Mouse (Mus musculus): ENCODE measurements around the gene Satl1. TPM values are rescaled to one million over a fixed set of nuclear protein-coding genes. Genes with fewer than 3 reads are reported as not detected.

Gene Satl1
- polyA plus RNA-seq, 1 experiment from 2014 or later = not detected

DNA sequence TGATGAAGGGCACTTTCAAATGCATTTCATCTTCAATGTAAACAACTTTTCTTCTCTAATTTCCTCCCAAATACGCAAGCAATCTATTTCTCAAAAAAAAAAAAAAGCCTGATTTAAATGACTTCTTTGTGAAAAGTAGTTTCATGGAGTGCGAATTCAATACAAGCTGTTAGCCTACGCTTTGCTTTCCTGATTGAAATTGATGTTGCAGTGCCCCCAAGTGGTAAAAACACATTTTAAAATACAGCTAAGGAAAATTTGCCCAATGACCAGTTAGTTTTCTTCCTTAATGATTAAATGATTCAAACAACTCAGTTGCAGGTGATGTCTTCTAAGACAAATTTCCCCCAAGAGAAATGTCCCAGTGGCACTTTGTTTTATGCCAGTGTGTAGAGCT, 58.2 kb downstream of the Satl1 start:
- Histone ChIP-seq H3K4me2 (no peak overlapping the region), H3K9me3 (ENCODE audit: low read depth, low read length) (no peaks in the 10 kb centered on the region), H3K27ac (ENCODE audit: low read depth) (no peak overlapping the region), H3K4me1 (ENCODE audit: insufficient read depth) (no peaks in the 10 kb centered on the region), H3K4me3 (ENCODE audit: low read depth, low read length) (no peak overlapping the region), H3K9ac (no peak overlapping the region), H3K36me3 (ENCODE audit: insufficient read depth) (no peaks in the 10 kb centered on the region), H3K27me3 (ENCODE audit: insufficient read depth, low read length) (no peaks in the 10 kb centered on the region)
- 45% methylated on average over 3 of the region's 3 CpGs for WGBS
- DNase-seq = peak; percentile 73
- peak; percentile 33; the same call in 1 of the 2 replicates for TF ChIP-seq CTCF (IDR thresholded peaks at IDR 0.05; ENCODE audit: low read depth)
- ATAC-seq (ENCODE audit: insufficient read depth) = no peak

DNA sequence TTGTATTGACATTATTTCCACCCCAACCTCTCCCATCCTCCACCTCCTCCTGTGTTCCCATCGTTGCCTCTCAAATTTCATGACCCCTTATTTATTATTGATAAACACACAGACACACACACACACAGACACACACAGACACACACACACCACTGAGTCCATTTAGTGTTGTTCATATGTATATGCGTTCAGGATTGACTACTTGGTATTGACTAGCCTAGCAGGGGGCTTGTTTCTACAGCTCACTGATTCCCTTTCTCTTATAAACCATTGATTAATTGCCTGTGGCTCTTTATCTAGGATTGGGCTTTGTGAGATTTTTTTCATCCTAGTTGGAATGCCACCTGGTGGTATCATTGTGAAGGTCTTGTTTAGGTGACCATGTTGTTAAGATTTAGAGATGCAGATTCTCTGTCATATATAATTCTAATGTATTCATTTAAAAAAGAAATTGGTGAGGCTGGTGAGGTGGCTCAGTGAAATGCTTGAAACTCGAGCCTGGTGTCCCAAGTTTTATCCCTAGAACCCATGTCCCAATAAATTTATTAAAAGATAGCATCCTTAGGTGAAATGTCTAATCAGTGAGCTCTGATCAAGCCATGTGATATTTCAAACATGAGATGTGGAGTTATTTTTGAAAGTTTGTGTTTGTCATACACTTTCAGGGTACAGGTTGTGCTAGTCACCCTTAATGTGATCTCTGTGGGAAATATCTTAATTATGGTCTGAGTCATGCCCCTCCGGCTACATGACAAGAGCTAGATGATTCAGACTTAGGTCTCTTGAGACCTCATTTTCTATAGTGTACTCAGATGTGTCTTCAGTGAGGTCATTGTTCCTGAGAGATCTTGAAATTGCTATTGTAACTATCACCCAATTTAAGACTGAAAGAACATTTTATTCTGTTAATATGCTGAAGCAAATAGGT, 58.8 kb downstream of the Satl1 start:
- ATAC-seq (ENCODE audit: insufficient read depth) (no peak), DNase-seq (no peak)
- Histone ChIP-seq H3K4me2 (no peak overlapping the region), H3K27me3 (ENCODE audit: insufficient read depth, low read length) (no peaks in the 10 kb centered on the region), H3K4me3 (ENCODE audit: low read depth, low read length) (no peak overlapping the region), H3K9me3 (ENCODE audit: low read depth, low read length) (no peaks in the 10 kb centered on the region), H3K4me1 (ENCODE audit: insufficient read depth) (no peaks in the 10 kb centered on the region), H3K27ac (ENCODE audit: low read depth) (no peak overlapping the region), H3K9ac (no peak overlapping the region), H3K36me3 (ENCODE audit: insufficient read depth) (no peaks in the 10 kb centered on the region)
- 66% methylated on average over 4 of the region's 4 CpGs for WGBS
- TF ChIP-seq CTCF (IDR thresholded peaks at IDR 0.05; ENCODE audit: low read depth) = no peak

DNA sequence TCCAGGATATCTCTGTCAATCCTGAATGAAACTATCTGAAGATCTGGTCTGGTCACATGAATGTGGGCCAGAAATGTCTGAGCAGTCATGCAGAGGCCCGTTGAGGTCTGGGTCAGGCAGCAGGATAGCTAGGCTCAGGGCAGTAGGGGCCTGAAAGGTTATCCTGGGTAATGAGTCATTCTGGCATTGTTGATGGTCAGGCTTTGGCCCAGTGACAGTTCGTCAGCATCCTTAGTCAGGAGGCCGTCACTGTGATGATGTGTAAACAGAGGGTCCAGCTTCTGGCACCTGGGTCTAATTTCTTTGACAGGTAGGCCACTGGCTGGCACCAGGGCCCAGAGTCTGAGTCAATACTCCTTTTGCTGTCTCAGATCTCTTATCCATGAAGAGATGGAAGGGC, 67.1 kb downstream of the Satl1 start:
- WGBS = 60% methylated on average over 3 of the region's 3 CpGs
- ATAC-seq (ENCODE audit: insufficient read depth) = no peak
- Histone ChIP-seq H3K9ac (no peak overlapping the region), H3K9me3 (ENCODE audit: low read depth, low read length) (no peaks in the 10 kb centered on the region), H3K36me3 (ENCODE audit: insufficient read depth) (no peaks in the 10 kb centered on the region), H3K4me1 (ENCODE audit: insufficient read depth) (no peaks in the 10 kb centered on the region), H3K4me2 (no peak overlapping the region), H3K27ac (ENCODE audit: low read depth) (no peak overlapping the region), H3K4me3 (ENCODE audit: low read depth, low read length) (no peak overlapping the region), H3K27me3 (ENCODE audit: insufficient read depth, low read length) (no peaks in the 10 kb centered on the region)
- DNase-seq = no peak
- no peak for TF ChIP-seq CTCF (IDR thresholded peaks at IDR 0.05; ENCODE audit: low read depth)

Other genes starting within 250 kb of the Satl1 start
- not detected in 2 replicates for gene 4933403O08Rik, start 167.7 kb downstream of the Satl1 start, polyA plus RNA-seq (2014; fragmentation: Nextera tagmentation; extraction: Ambion mirVana)
- gene Apool, start 95.4 kb downstream of the Satl1 start, polyA plus RNA-seq (2014; fragmentation: Nextera tagmentation; extraction: Ambion mirVana) = 50.3 and 54.1 TPM in 2 replicates
- gene 2010106E10Rik, start 88.5 kb upstream of the Satl1 start, polyA plus RNA-seq (2014; fragmentation: Nextera tagmentation; extraction: Ambion mirVana) = not detected in 2 replicates
- gene Zfp711, start 193.7 kb upstream of the Satl1 start, polyA plus RNA-seq (2014; fragmentation: Nextera tagmentation; extraction: Ambion mirVana) = 16.4 and 17.2 TPM in 2 replicates